Mouse (Mus musculus) left cerebral cortex, postnatal 36 days (tissue): Measurements from ENCODE around the gene Kdm2b. TPM values are rescaled to one million over a fixed set of nuclear protein-coding genes. Genes with fewer than 3 reads are reported as not detected.
A peak's percentile ranks its signal among the peaks of the same experiment; 100 is the strongest.

Experiments used
- DNase-seq, 2 experiments: peaks; one replicate each; pipeline ENCODE4 v3.0.0; 2021 to 2022; ENCODE audit warnings: low spot score in 2 of 2, mixed read lengths in 1 of 2
- intact Hi-C: fragments of 180-260 bp; cut with DNase I; formaldehyde crosslinking; loops from one replicate; pipeline ENCODE4 v1.15.1; 2025
- total RNA-seq, 2 experiments: library from RNA; stranded (reverse); gene quantifications; 2 replicates each; pipeline ENCODE4 v1.2.3; 2021

Kdm2b gene
- total RNA-seq, 2 experiments from 2014 or later: 23.7 to 27.3 TPM

DNA sequence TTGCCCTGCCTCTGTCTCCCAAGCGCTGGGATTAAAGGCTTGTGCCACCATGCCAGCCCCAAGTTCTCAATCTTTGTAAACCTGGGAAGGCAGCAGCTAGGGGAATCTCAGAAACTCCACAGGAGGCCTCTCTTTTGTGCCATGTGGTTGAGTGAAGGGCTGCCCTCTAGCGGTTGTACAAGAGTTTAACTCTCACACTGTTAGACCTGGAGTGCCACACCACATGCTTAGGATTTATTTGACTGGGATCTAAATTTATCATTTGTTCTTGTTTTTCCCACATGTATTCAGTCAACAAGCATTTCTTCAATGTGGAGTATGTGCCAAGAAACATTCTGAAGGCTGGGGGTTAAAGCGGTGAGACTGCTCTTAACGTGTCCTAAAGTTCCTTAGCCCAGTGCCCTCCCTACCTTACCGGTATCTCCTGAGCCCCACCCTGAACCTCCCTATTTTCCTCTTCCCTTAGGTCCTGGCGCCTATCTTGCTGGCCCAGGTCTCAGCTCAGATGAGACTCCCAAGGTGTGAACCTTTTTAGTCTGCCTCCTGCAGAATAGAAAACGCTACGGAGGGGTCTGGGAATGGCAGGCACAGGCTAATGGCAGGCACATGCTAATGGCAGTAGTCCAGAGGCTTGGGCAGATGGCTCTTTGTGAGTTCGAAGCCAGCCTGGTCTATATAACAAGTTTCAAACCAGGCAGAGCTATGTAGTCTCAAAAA lies 24.1 kb upstream of the Kdm2b start:
- peak; percentile 53 to 62 for DNase-seq
- intact Hi-C loops: loop anchor here (2.0 to 5.0 kb wide), 4 partner anchors 25 to 86 kb away; partner anchors contain the start of genes Kdm2b and Morn3

DNA sequence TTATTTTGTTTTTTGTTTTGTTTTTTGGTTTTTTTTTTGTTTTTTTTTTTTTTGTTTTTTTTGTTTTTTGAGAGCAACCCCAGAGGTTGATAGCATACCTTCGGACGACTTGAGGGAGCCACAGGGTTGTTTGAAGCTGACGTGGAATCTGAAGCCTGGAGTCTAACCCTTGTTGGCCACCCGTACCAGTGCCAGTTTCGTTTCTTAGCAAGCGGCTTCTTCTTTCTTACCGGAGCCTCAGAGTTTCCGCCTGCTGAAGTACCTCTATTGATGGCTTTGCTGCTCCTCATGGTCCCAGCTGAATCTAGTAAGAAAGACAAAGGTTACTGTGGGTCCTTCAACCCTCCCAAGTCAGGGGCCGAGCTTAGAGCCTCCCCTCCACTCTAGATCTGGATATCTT lies 22.1 kb upstream of the Kdm2b start:
- intact Hi-C loops: loop anchor here (5.0 kb wide), 2 partner anchors 36 to 84 kb away; partner anchors contain the start of gene Morn3
- no peak for DNase-seq

DNA sequence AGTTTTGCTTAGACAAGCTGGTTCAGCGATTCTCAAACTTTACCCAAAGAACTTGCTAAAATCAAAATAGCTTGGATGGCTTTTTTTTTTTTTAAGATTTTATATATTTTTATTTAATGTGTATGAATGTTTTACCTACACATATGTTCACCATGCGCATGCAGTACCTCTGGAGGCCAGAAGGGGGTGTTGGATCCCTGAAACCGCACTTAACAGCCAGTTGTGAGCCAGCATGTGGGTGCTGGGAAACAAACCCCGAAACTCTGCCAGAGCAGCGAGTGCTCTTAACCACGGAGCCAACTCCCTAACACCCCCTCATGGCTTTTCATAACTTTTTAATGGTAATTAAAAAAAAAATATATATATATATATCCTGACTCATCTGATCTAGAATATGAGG lies 21.2 kb upstream of the Kdm2b start:
- intact Hi-C loops: loop anchor here (5.0 kb wide), 2 partner anchors 36 to 84 kb away; partner anchors contain the start of gene Morn3

DNA sequence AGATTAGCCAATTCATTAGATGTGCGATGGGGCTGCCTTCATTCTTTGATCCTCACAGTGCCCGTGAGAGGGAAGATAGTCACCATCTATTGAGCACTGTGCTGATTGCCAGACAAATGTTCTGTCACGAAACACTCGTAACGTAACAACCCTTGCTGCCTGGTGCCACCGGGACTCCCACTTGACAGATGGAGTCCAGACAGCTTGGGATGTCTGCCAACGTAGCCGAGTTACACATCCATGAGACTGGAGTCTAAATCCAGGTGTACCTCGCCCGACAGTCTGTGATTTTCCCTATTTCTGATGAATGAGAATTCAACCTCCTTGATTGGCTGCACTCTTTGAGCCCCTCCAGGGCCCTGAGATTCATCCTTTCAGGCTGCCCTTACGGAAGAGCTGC lies 20.2 kb upstream of the Kdm2b start:
- DNase-seq: no peak
- intact Hi-C loops: loop anchor here (5.0 kb wide), 2 partner anchors 37 to 83 kb away; partner anchors contain the start of gene Morn3

More for the DNA sequence above, 21.2 kb upstream of the Kdm2b start:
- no peak for DNase-seq

DNA sequence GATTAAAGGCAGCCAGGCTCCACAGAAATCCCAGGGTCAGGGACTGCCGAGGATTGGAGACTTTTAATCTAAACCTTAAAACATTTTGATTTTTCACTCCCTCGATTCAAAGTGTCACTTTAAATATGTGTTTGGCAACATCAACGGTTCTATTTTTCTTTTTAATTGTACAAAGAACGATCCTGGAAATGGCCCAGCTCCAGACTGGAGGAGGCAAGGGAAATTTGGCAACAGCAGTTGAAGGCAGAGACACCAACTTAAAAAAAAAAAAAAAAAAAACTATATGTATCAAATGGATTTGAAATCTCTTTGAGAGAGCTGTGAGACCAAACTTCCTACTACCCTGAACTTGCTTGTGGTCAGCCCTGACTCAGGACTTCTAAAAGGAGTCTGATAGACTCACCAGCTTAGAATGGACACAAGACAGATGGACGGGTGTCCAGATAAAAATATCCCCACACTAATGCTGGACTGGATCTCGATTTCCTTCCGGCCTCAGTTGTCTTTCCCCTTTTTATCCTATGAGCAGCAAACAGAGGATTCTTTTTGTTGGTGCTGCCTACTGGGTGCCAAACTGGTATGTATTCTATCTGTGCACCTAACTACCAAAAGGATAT lies 19.4 kb upstream of the Kdm2b start:
- intact Hi-C loops: no loop called here
- DNase-seq: no peak

DNA sequence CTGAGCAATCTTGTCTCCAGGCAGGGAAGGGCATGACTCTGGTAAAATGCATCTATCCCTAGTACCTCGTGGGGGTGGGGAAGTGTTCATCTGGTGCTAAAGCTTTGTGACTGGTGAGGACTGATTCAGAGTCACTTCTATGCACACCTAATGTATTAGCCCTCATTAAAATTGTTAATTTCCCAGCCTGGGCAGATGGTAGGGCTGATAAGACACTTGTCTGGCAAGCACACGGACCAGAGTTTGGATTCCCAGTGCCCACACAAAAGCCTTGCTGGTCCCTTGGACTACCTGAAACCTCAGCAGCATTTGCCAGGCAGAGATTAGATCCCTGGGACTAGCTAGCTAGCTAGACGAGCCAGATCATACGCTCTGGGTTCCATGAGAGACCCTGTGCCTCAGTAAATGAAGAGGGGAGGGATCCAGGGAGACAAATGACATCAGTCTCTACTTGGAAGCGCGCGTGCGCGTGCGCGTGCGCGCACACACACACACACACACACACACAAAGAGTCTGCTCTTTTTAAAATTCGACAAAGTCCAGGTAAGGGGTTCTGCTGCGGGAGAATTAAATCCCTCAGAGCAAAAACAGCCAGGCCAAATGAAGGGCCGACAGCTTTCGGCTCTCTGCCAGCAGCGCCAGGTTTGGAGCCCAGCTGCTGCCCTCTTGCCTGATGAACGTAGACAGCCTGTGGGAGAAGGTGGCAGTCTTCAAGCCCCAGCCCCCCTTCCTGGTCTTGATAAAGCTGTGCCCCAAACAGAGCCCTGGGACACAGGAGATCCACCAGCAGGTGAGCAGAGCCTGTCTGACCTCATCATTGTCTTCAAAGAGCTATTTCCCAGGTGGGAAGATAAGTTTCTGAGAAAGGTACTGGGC lies 16.3 kb upstream of the Kdm2b start:
- intact Hi-C loops: no loop called here
- no peak for DNase-seq

DNA sequence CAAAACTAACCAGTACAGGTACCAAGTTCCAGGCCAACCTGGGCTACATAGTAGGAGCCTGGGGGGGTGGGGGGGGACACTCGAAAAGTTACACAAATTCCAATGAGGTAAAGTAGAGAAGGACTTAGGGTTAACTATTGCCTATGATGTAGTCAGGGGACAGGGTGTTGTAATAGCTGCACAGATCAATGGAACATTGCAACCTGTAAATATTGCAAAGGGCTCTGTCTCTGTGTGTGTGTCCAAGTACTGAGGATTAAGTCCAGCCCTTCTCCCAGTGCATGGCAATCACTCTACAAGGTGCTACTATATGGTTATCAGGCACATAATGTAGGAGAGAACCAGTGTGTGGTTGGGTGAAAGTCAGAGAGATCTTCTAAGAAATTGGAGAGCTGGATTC lies 11.3 kb upstream of the Kdm2b start:
- no peak for DNase-seq
- intact Hi-C loops: no loop called here

DNA sequence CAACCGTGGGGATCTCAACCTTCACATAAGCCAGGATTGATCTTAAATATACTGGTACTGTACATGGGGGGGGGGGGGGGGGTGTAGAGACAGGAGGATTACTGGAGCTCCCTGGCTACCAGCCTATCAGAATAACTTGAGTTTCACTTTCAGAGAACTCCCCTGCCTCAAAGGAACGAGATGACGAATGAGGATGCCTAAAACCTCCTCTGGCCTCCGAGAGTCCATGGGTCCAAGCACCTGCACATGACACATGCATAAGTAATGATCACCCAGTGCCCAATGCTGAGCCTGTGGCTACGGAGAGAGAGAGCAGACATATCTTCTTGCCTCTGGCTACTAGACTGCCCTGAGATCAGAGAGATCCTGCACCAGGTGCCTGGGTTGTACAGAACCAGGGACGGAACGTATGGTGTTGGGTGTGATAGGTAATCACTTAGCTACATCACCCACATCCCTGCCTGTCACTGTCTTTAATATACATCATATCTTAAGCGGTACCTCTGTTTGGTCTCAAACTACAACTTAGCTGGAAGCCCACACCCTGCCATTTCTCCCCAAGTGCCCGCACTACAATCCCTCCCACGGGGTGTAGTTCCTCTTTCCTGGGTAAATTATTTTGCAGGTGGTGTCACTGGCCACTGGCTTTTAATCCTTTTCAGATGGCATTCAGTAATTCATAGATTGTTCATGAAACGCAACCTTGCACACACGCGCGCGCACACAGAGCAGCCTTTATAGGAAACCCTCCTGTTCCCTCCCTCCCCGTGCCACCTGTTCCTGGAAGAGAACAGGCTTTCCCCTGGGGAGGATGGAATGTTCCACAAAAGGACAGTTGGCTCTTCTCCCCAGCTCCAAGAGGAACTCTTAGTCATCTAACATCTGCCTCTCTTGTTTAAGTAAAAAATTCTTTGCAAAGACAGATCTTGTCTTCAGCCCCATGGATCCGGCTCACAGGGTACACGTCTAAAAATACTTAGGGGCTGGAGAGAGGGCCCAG lies 7.9 kb upstream of the Kdm2b start:
- peak; percentile 58 to 70 for DNase-seq

DNA sequence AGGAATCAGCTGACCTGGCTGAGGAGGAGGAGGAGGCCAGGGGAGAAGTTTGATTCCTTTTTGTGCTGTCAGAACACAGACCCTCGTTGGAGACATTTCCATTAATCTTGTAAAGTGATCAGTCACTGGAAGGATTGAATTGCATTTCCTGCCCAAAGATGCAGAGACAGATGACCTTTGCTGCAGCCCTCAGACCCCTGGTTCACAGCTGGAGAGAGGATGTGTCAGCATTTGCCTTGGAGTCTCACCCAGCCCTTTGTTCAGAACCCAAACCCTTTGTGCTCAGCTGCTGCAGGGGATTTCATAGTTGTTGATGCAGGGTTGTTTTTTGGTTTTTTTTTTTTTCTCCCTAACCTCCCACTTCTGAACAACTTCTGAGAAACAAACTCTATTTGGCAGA lies 5.3 kb upstream of the Kdm2b start:
- no peak for DNase-seq
- intact Hi-C loops: no loop called here

More for the DNA sequence above, 7.9 kb upstream of the Kdm2b start:
- intact Hi-C loops: no loop called here

DNA sequence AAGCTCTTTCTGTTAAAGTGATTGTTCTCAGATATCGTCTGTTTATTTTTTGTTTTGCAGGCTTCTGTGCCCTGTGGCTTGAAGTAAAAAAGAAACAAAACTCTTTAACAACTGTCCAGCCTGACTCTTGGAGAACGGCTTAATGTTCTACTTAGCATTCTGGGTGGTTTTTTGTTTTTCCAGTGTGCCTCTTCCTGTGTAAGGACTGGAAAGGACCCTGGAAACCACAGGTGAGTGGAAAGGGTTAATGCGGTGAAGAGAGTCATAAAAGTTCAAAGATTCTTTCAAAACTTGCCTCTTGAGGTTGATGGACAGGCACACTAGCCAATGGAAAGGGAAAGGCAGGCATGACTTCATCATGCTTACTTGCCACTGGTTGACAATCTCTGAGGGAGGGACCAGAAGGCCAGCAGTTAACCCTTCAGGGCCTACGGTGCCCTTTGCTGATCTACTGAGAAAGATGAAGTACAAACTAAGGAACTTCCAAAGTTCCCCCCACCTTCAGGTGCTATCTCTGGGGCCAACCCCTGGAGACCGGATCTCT lies 4.8 kb upstream of the Kdm2b start:
- DNase-seq: peak; percentile 59 to 71
- intact Hi-C loops: no loop called here

DNA sequence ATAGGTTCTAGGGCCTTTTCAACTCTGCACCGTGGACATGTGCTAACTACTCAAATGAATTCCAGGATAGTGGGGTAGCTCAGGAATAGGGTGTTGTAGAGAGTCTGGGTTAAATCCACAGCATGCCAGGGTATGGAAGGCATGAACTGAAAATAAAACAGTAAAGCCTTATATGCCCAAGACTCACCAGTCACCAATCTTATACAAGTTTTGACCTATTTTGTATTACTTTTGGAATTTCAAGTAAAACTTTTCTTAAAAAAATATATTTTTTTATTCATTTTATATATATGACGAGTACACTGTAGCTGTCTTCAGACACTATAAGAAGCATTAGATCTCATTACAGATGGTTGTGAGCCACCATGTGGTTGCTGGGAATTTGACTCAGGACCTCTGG lies 4.2 kb upstream of the Kdm2b start:
- no peak for DNase-seq
- intact Hi-C loops: no loop called here

DNA sequence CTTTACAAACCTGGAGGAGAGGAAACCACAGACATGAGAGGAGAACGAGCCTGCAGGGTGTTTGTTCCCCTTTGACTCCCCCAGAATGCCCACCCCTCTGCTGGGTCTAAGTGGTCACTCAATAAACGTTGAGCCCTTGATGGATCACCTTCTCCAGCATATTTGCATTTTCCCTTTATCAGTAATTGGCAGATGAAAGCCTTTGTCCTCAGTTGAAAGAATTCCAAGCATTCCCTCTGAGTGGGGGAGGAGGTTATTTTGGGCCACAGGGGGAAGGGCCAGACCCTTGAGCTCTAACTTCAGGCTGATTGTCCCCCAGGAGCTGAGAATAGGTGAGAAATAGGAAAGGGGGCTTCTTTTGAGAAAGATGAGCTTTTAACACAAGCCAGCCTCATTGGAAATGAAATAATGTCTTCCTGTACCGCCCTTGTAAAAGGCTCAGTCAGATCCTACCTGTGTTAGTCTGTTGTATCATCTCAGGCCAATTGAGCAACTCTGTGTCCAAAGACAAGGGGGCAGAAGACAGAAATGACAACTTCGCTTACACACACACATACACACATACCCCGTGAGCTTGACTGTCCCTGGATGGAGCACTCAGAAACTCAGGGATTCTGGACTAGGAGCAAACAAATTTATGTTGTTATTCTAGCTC lies 1.9 kb upstream of the Kdm2b start:
- intact Hi-C loops: no loop called here

DNA sequence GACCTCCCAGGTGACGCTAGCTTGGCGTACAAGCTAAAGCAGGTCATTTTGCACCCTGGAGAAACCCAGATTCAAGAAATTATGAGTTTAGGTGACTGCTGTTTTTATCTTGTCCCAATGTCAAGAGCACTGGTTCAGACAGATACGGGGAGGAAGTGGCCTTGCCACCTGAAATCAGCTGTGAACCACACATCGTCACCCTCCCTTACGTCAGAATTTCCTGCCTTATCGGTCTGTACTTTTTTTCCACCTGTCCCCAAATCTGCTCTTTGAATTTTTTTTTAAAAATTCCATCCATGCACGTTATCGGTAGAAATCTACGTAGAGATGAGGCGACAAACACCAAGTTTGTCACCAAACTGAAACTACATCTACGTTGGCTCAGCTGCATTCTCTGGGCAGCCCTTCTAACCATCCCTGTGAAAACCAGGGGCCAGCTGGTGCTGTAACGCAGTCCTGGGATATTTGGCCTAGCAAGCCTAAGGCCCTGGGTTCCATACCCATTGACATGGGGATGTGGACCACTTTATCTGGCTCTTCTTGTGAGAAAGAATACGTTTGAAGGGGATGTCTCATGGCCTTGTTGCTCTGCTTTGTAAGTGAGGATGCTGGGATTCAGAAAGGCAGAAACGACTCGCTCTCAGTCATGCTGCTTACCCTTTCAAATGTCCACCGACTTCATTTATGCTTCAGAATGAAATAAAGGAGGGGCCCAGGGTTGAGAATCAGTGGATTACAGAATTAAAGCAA lies 963 bp upstream of the Kdm2b start:
- DNase-seq: no peak
- intact Hi-C loops: no loop called here

More for the DNA sequence above, 1.9 kb upstream of the Kdm2b start:
- DNase-seq: no peak

DNA sequence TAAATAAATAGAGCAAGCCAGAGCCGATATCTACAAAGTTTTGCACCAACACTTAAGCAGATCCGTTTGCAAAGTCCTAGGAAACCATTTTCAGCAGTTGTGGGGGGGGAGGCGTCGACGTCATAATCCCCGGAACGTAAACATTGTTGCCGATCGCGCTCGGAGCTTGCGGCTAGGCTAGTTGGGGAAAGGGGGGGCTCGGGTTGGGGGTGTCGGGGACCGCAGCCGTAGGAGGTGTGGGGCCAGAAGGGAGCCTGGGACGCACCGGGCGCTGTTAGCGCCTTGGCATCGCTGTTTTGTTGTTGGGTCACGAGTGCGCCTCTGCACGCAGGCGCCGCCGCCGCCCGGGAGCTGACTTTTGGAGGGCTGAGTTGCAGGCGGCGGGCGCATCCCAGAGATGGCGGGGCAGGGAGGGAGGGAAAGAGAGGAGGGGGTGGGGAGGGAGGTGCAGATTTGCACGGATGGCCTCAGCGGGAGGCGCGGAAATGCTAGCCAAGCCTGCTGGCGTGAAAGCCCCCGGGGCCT lies 560 bp downstream of the Kdm2b start:
- peak; percentile 70 to 81 for DNase-seq

DNA sequence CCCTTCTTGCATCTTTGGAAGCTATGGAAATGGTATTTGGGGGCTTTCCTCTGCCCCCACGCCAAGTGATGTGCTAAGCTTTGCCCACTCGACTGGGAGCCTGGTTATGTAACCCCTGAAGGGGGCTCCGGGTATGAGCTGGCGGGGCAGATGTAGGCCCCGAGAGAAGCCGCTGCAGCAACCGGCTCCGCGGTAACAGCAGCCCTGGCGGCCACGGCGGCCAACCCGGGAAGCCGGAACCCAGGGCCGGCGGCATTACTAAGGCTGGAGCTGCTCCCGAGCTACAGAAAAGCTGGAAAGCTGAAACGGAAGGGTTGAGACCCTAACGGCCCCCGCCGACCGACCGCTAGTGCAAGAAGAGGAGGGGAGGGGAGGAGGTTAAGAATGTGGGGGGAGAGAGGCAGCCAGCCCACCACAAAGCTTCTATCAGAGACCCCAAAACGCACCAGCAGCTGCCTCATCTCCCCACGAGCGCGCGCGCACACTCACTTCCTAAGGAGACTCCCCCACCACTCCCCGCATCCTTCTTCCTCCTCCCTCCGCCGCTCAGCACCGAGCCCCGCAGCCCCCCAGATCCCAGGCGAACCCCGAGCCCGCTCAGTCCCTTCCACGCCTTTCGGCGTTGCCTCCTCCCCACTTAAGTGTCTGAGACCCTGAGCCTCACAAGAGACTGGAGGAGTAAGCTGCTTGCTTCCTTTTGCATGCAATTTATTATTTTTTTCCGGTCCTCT lies 1.4 kb downstream of the Kdm2b start:
- intact Hi-C loops: loop anchor here (2.0 kb wide), 1 partner anchor 27 kb away; the partner anchor contains the start of gene Orai1
- peak; percentile 59 to 72 for DNase-seq

More for the DNA sequence above, 560 bp downstream of the Kdm2b start:
- intact Hi-C loops: loop anchor here (2.0 kb wide), 1 partner anchor 26 kb away; the partner anchor contains the start of gene Orai1
